Mouse (Mus musculus) midbrain, embryonic 13.5 days (tissue): ENCODE measurements around the gene Rnf123. TPM values are rescaled to one million over a fixed set of nuclear protein-coding genes. Genes with fewer than 3 reads are reported as not detected.
A peak's percentile ranks its signal among the peaks of the same experiment; 100 is the strongest.

ENCODE experiments used
- ATAC-seq: fragments of 200-750 bp; cut with Nextera tagmentation; 2 replicates; pipeline ENCODE4 v1.8.0; 2017; ENCODE audit warnings: mild to moderate bottlenecking, moderate TSS enrichment, moderate library complexity
- H3K27ac ChIP-seq: fragments of 300-500 bp; sonication (generic); 2 replicates; pipeline ENCODE4 v1.5.1; 2015; ENCODE audit warnings: inconsistent platforms, mild to moderate bottlenecking, moderate library complexity
- H3K27me3 ChIP-seq: fragments of 300-500 bp; sonication (generic); 2 replicates; pipeline ENCODE4 v1.6.1; 2015; ENCODE audit warnings: mild to moderate bottlenecking, inconsistent platforms
- H3K36me3 ChIP-seq: fragments of 300-500 bp; sonication (generic); 2 replicates; pipeline ENCODE4 v1.6.1; 2015; ENCODE audit warnings: mild to moderate bottlenecking, inconsistent platforms
- H3K4me1 ChIP-seq: fragments of 300-500 bp; sonication (generic); replicated peaks from 2 replicates; pipeline ENCODE4 v1.6.1; 2015; ENCODE audit warnings: inconsistent platforms
- H3K4me2 ChIP-seq: fragments of 300-500 bp; sonication (generic); replicated peaks from 2 replicates; pipeline ENCODE4 v1.6.1; 2015; ENCODE audit warnings: moderate library complexity, mild to moderate bottlenecking, inconsistent platforms
- H3K4me3 ChIP-seq: fragments of 300-500 bp; sonication (generic); replicated peaks from 2 replicates; pipeline ENCODE4 v1.5.1; 2015; ENCODE audit warnings: mild to moderate bottlenecking, inconsistent platforms
- H3K9ac ChIP-seq: fragments of 300-500 bp; sonication (generic); replicated peaks from 2 replicates; pipeline ENCODE4 v1.6.1; 2015; ENCODE audit warnings: mild to moderate bottlenecking, inconsistent platforms
- H3K9me3 ChIP-seq: fragments of 300-500 bp; sonication (generic); 2 replicates; pipeline ENCODE4 v1.6.1; 2016; ENCODE audit warnings: mild to moderate bottlenecking, inconsistent platforms
- WGBS: fragments of 180-500 bp; shearing (Covaris S2); methylation state at CpG from one replicate; pipeline ENCODE4 v1.1.7; 2015; 5-methylcytosine and 5-hydroxymethylcytosine counted together
- polyA plus RNA-seq: library from polyadenylated mRNA; unstranded; fragments of >200 nt; fragmentation: Nextera tagmentation; extraction: Ambion mirVana; gene quantifications from 2 replicates; pipeline ENCODE4 v1.2.1, GENCODE M21; 2015

Rnf123 gene
- polyA plus RNA-seq, 1 experiment from 2014 or later, result 46.2 TPM

GRCm38 (mm10) chr9:108117143-108117542 lies 34.0 kb upstream of the Rnf123 start:
- Histone ChIP-seq H3K4me2 (no peak overlapping the region), H3K27ac (no peak overlapping the region), H3K9me3 (no peaks in the 10 kb centered on the region), H3K4me1 (0 out of 2 replicates have a peak, but pooled peaks cover 3% of the 10 kb centered on the region), H3K4me3 (no peak overlapping the region), H3K9ac (no peak overlapping the region; the same call in 1 of the 2 replicates), H3K27me3 (no peaks in the 10 kb centered on the region), H3K36me3 (peaks cover 60% of the 10 kb centered on the region)
- 57% methylated on average over 4 of the region's 4 CpGs for WGBS
- ATAC-seq, result no peak

GRCm38 (mm10) chr9:108115290-108116077 lies 32.3 kb upstream of the Rnf123 start:
- no peak for ATAC-seq
- Histone ChIP-seq H3K27me3 (no peaks in the 10 kb centered on the region), H3K4me3 (no peak overlapping the region), H3K4me1 (peaks cover 13% of the 10 kb centered on the region), H3K4me2 (no peak overlapping the region), H3K9ac (no peak overlapping the region), H3K36me3 (peaks cover 71% of the 10 kb centered on the region), H3K27ac (no peak overlapping the region), H3K9me3 (no peaks in the 10 kb centered on the region)
- 74% methylated on average over 43 of the region's 43 CpGs for WGBS

- Histone ChIP-seq H3K4me3 (no peak overlapping the region), H3K4me2 (no peak overlapping the region), H3K9me3 (no peaks in the 10 kb centered on the region), H3K4me1 (peaks cover 10% of the 10 kb centered on the region), H3K27ac (no peak overlapping the region), H3K9ac (no peak overlapping the region), H3K36me3 (peaks cover 92% of the 10 kb centered on the region), H3K27me3 (no peaks in the 10 kb centered on the region)
- WGBS, result 94% methylated on average over 18 of the region's 18 CpGs
- ATAC-seq, result no peak
Measured at GRCm38 (mm10) chr9:108112719-108113340, 29.7 kb upstream of the Rnf123 start.

- Histone ChIP-seq H3K9ac (no peak overlapping the region; the same call in 1 of the 2 replicates), H3K4me1 (peaks cover 10% of the 10 kb centered on the region), H3K4me3 (no peak overlapping the region), H3K27me3 (no peaks in the 10 kb centered on the region), H3K4me2 (peak overlapping the region; percentile 32), H3K9me3 (no peaks in the 10 kb centered on the region), H3K27ac (no peak overlapping the region), H3K36me3 (peaks cover 94% of the 10 kb centered on the region)
- ATAC-seq, result no peak
- 73% methylated on average over 17 of the region's 17 CpGs for WGBS
Measured at GRCm38 (mm10) chr9:108111593-108112121, 28.5 kb upstream of the Rnf123 start.

GRCm38 (mm10) chr9:108111101-108111592 lies 28.0 kb upstream of the Rnf123 start:
- Histone ChIP-seq H3K27me3 (no peaks in the 10 kb centered on the region), H3K4me2 (peak overlapping the region; percentile 32), H3K27ac (no peak overlapping the region), H3K9me3 (no peaks in the 10 kb centered on the region), H3K4me1 (peaks cover 10% of the 10 kb centered on the region), H3K9ac (no peak overlapping the region; the same call in 1 of the 2 replicates), H3K36me3 (peaks cover 94% of the 10 kb centered on the region), H3K4me3 (no peak overlapping the region)
- 13% methylated on average over 22 of the region's 22 CpGs for WGBS
- ATAC-seq, result peak; percentile 31

GRCm38 (mm10) chr9:108110160-108110559 lies 27.0 kb upstream of the Rnf123 start:
- no peak overlapping the region for H3K9ac ChIP-seq
- WGBS, result 88% methylated on average over 16 of the region's 16 CpGs
- no peaks in the 10 kb centered on the region for H3K9me3 ChIP-seq
- no peak for ATAC-seq
- H3K4me1 ChIP-seq, result peaks cover 18% of the 10 kb centered on the region
- H3K27ac ChIP-seq, result no peak overlapping the region
- H3K27me3 ChIP-seq, result no peaks in the 10 kb centered on the region
- peaks cover 94% of the 10 kb centered on the region for H3K36me3 ChIP-seq
- no peak overlapping the region for H3K4me3 ChIP-seq
- no peak overlapping the region for H3K4me2 ChIP-seq

GRCm38 (mm10) chr9:108107867-108108266 lies 24.7 kb upstream of the Rnf123 start:
- H3K4me1 ChIP-seq, result peaks cover 26% of the 10 kb centered on the region
- H3K27ac ChIP-seq, result no peak overlapping the region
- ATAC-seq, result no peak
- no peak overlapping the region for H3K4me3 ChIP-seq
- no peak overlapping the region for H3K4me2 ChIP-seq
- no peaks in the 10 kb centered on the region for H3K9me3 ChIP-seq
- H3K27me3 ChIP-seq, result no peaks in the 10 kb centered on the region
- H3K9ac ChIP-seq, result no peak overlapping the region
- peaks cover 89% of the 10 kb centered on the region for H3K36me3 ChIP-seq
- 97% methylated on average over 16 of the region's 16 CpGs for WGBS

GRCm38 (mm10) chr9:108106090-108106489 lies 22.9 kb upstream of the Rnf123 start:
- 89% methylated on average over 23 of the region's 23 CpGs for WGBS
- Histone ChIP-seq H3K27me3 (no peaks in the 10 kb centered on the region), H3K4me1 (peaks cover 21% of the 10 kb centered on the region), H3K9me3 (no peaks in the 10 kb centered on the region), H3K36me3 (peaks cover 87% of the 10 kb centered on the region), H3K4me2 (no peak overlapping the region), H3K27ac (no peak overlapping the region), H3K4me3 (no peak overlapping the region), H3K9ac (no peak overlapping the region)
- ATAC-seq, result no peak

GRCm38 (mm10) chr9:108105549-108105863 lies 22.4 kb upstream of the Rnf123 start:
- Histone ChIP-seq H3K36me3 (peaks cover 87% of the 10 kb centered on the region), H3K27ac (0 out of 2 replicates have a peak overlapping the region, but pooled peaks have one; percentile 39), H3K4me2 (no peak overlapping the region), H3K27me3 (no peaks in the 10 kb centered on the region), H3K9ac (0 out of 2 replicates have a peak overlapping the region, but pooled peaks have one; percentile 20), H3K4me3 (no peak overlapping the region), H3K9me3 (no peaks in the 10 kb centered on the region), H3K4me1 (peaks cover 15% of the 10 kb centered on the region)
- WGBS, result 72% methylated on average over 12 of the region's 12 CpGs
- peak; percentile 35 for ATAC-seq

GRCm38 (mm10) chr9:108104766-108105548 lies 21.8 kb upstream of the Rnf123 start:
- peaks cover 15% of the 10 kb centered on the region for H3K4me1 ChIP-seq
- WGBS, result 40% methylated on average over 31 of the region's 31 CpGs
- peak overlapping the region; percentile 20; the same call in 1 of the 2 replicates for H3K9ac ChIP-seq
- peaks cover 83% of the 10 kb centered on the region for H3K36me3 ChIP-seq
- H3K9me3 ChIP-seq, result no peaks in the 10 kb centered on the region
- H3K4me2 ChIP-seq, result no peak overlapping the region
- H3K27ac ChIP-seq, result peak overlapping the region; percentile 39
- no peak overlapping the region for H3K4me3 ChIP-seq
- peak; percentile 35; the same call in 1 of the 2 replicates for ATAC-seq
- H3K27me3 ChIP-seq, result no peaks in the 10 kb centered on the region

GRCm38 (mm10) chr9:108099619-108100018 lies 16.5 kb upstream of the Rnf123 start:
- Histone ChIP-seq H3K9ac (no peak overlapping the region), H3K4me1 (peaks cover 16% of the 10 kb centered on the region), H3K27ac (no peak overlapping the region), H3K27me3 (no peaks in the 10 kb centered on the region), H3K9me3 (no peaks in the 10 kb centered on the region), H3K36me3 (peaks cover 49% of the 10 kb centered on the region), H3K4me2 (no peak overlapping the region), H3K4me3 (no peak overlapping the region)
- ATAC-seq, result no peak
- 80% methylated on average over 8 of the region's 8 CpGs for WGBS
